Mouse (Mus musculus) kidney, embryonic 16.5 days (tissue): ENCODE results near the gene Nup210. TPM values are rescaled to one million over a fixed set of nuclear protein-coding genes. Genes with fewer than 3 reads are reported as not detected.

Experiments
- ATAC-seq: fragments of 200-750 bp; cut with Nextera tagmentation; 2 replicates; pipeline ENCODE4 v1.8.0; 2017; ENCODE audit warnings: moderate TSS enrichment; ENCODE audit not compliant: low FRiP score, low TSS enrichment
- H3K27ac ChIP-seq: fragments of 300-500 bp; sonication (generic); 2 replicates; pipeline ENCODE4 v1.5.1; 2014; ENCODE audit warnings: low read length
- H3K27me3 ChIP-seq: fragments of 300-500 bp; sonication (generic); 2 replicates; pipeline ENCODE4 v1.6.1; 2014; ENCODE audit warnings: low read length, control low read depth, mixed read lengths; ENCODE audit not compliant: insufficient read depth
- H3K36me3 ChIP-seq: fragments of 300-500 bp; sonication (generic); 2 replicates; pipeline ENCODE4 v1.6.1; 2014; ENCODE audit warnings: low read length, control low read depth, mixed read lengths; ENCODE audit not compliant: insufficient read depth
- H3K4me1 ChIP-seq: fragments of 300-500 bp; sonication (generic); 2 replicates; pipeline ENCODE4 v1.6.1; 2014; ENCODE audit warnings: low read length, control low read depth, mixed read lengths; ENCODE audit not compliant: insufficient read depth
- H3K4me2 ChIP-seq: fragments of 300-500 bp; sonication (generic); replicated peaks from 2 replicates; pipeline ENCODE4 v1.6.1; 2014; ENCODE audit warnings: low read depth, low read length
- H3K4me3 ChIP-seq: fragments of 300-500 bp; sonication (generic); 2 replicates; pipeline ENCODE4 v1.5.1; 2014; ENCODE audit warnings: mild to moderate bottlenecking, low read length
- H3K9ac ChIP-seq: fragments of 300-500 bp; sonication (generic); replicated peaks from 2 replicates; pipeline ENCODE4 v1.6.1; 2014; ENCODE audit warnings: low read length
- H3K9me3 ChIP-seq: fragments of 300-500 bp; sonication (generic); 2 replicates; pipeline ENCODE4 v1.6.1; 2016; ENCODE audit warnings: low read length, control low read depth
- WGBS: fragments of 180-500 bp; shearing (Covaris S2); extraction: QIAGEN DNeasy Blood & Tissue Kit; methylation state at CpG from one replicate; pipeline ENCODE4 v1.1.7; 2014; 5-methylcytosine and 5-hydroxymethylcytosine counted together
- polyA plus RNA-seq: library from polyadenylated mRNA; unstranded; fragments of >200 nt; fragmentation: Nextera tagmentation; extraction: Ambion mirVana; gene quantifications from 2 replicates; pipeline ENCODE4 v1.2.1, GENCODE M21; 2015

Nup210 gene
- polyA plus RNA-seq, 1 experiment from 2014 or later = 26.4 TPM

DNA sequence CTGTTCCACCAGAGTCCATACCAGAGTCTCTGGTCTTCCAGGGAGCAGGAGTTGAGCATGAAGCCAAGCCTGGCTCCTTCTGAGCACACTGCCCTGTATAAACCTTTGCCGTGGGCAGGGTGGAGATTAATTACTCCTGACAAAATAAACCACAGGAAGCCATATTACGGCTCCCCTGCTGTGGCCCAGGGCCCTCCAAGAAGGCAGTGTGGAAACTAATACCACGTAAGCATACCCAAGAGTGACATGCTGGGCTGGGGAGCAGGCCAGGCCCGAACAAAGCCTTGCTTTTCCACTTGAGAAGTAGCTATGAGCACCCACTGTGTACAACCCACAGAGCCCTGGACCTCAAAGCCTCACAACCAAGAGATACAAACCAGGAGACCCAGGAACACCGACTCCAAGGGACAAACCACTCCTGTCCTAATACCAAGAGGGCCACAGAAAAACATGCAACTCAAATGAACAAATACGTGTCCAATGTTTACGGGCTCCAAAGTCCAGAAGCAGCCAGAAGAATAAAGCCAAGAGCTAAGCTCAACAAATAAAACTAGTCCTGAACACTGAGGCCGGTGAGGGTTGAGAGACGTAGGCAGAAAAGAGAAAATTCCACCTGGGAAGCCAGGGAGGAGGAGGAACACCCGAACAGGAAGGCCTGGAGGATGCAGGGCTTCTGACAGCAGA, 24.3 kb downstream of the Nup210 start:
- peaks cover 21% of the 10 kb centered on the region for H3K36me3 ChIP-seq
- peaks cover 6% of the 10 kb centered on the region; the same call in 1 of the 2 replicates for H3K9me3 ChIP-seq
- no peaks in the 10 kb centered on the region for H3K4me1 ChIP-seq
- peak; percentile 39; the same call in 1 of the 2 replicates for ATAC-seq
- no peak overlapping the region for H3K4me3 ChIP-seq
- H3K27me3 ChIP-seq = no peaks in the 10 kb centered on the region
- WGBS = 58% methylated on average over 10 of the region's 10 CpGs
- H3K4me2 ChIP-seq = no peak overlapping the region
- no peak overlapping the region for H3K9ac ChIP-seq
- no peak overlapping the region for H3K27ac ChIP-seq

DNA sequence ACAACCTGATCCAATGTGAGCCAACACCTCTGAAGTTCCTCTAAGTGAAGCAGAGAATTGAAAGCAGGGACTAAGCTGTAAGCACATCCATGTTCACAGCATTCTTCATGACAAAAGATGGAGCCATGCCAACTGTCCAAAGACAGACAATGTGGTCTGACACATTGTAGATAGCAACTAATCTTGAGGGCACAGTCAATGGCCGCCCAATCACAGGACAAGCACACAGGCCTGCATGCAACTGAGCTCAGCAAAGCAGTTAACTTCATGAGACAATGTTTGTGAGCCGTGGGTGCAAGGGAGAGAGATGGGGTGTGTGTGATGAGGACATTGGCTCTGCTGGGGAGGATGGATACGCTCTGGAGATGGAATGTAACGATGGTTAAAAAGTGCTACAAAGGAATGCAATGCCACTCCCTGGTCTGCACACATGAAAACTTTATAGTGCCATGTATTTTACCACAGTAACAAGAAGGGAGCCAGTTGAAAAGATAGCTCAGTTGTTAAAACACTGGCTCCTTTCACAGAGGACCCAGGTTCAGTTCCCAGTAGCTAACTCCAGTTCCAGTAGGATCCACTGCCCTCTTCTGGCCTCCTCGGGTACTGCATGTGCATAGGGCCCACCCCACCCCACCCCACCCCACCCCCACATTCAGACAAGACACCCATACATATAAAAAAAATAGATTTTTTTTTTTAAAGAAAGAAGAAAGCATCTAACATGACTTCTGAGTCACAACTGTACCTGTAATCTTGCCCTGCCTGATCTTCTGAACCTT, 31.3 kb downstream of the Nup210 start:
- H3K27me3 ChIP-seq = no peaks in the 10 kb centered on the region
- H3K4me1 ChIP-seq = no peaks in the 10 kb centered on the region
- H3K36me3 ChIP-seq = peaks cover 10% of the 10 kb centered on the region; the same call in 1 of the 2 replicates
- H3K27ac ChIP-seq = no peak overlapping the region
- H3K4me3 ChIP-seq = no peak overlapping the region
- H3K4me2 ChIP-seq = no peak overlapping the region
- no peak overlapping the region for H3K9ac ChIP-seq
- H3K9me3 ChIP-seq = no peaks in the 10 kb centered on the region
- WGBS = 77% methylated on average over 5 of the region's 5 CpGs
- no peak for ATAC-seq

DNA sequence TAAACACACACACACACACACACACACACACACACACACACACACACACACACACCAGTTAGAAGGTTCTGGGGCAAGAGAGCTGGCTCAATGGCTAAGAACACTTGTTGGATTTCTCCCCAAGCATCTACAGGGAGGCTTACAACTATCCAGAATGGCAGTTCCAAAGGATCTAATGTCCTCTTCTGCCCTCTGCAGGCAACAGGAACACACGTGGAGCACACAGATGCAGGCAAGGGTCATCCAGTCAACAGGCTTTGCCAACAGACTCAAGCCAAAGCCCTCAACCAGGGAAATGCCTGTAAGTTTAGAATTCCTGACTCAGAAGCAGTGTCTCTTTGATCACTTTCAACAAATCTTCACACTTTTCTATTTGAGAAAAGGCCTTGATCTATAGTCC, 36.6 kb downstream of the Nup210 start:
- Histone ChIP-seq H3K9ac (no peak overlapping the region), H3K27me3 (no peaks in the 10 kb centered on the region), H3K4me1 (no peaks in the 10 kb centered on the region), H3K9me3 (no peaks in the 10 kb centered on the region), H3K27ac (no peak overlapping the region), H3K36me3 (peaks cover 10% of the 10 kb centered on the region; the same call in 1 of the 2 replicates), H3K4me3 (no peak overlapping the region), H3K4me2 (no peak overlapping the region)
- WGBS = 30% methylated on average over 1 of the region's 1 CpGs
- ATAC-seq = no peak

DNA sequence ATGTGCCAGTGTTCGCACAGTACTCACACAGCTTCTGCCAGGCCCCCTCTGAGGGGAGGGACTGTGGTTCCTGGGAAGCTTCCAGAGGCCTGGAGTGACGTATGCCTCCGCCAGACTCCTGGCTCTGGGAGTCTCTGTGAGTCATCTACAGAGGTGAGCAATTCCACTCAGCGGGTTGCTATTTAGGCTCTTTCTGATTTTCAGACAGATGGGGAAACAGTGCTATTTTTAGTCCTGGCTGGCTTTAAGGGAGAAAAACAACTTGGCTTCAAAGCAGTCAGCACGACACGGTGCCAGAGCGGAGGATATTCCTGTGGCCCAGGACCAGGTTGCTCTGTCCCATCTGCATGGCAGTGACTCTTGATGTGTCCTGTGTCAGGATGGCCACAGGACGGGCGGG, 40.4 kb downstream of the Nup210 start:
- H3K9ac ChIP-seq = no peak overlapping the region
- no peaks in the 10 kb centered on the region for H3K9me3 ChIP-seq
- no peak for ATAC-seq
- peaks cover 12% of the 10 kb centered on the region; the same call in 1 of the 2 replicates for H3K36me3 ChIP-seq
- WGBS = 71% methylated on average over 9 of the region's 9 CpGs
- H3K4me2 ChIP-seq = no peak overlapping the region
- H3K27ac ChIP-seq = no peak overlapping the region
- H3K4me1 ChIP-seq = no peaks in the 10 kb centered on the region
- no peaks in the 10 kb centered on the region for H3K27me3 ChIP-seq
- no peak overlapping the region for H3K4me3 ChIP-seq

DNA sequence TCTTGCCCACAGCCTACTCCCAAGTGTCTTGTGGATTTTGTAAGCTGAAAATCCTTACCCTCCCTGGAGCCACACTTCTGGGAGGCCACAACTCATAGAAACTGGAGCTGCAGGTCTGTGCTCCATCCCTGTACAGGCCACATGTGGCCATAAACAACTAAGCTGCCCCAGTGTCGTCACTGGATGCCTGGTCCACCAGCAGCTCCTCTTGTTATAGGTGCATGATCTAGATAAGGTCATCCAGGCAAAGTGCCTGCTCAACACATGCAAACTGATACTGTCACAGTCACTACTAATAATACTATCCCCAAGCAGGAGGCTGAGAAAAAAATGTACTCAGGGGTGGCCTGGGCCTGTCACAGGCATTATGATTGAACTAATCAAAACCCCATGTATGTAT, 48.1 kb downstream of the Nup210 start:
- Histone ChIP-seq H3K9me3 (no peaks in the 10 kb centered on the region), H3K27me3 (no peaks in the 10 kb centered on the region), H3K9ac (no peak overlapping the region), H3K4me1 (no peaks in the 10 kb centered on the region), H3K4me3 (no peak overlapping the region), H3K4me2 (no peak overlapping the region), H3K36me3 (peaks cover 5% of the 10 kb centered on the region), H3K27ac (no peak overlapping the region)
- no peak for ATAC-seq
- 44% methylated on average over 1 of the region's 1 CpGs for WGBS

DNA sequence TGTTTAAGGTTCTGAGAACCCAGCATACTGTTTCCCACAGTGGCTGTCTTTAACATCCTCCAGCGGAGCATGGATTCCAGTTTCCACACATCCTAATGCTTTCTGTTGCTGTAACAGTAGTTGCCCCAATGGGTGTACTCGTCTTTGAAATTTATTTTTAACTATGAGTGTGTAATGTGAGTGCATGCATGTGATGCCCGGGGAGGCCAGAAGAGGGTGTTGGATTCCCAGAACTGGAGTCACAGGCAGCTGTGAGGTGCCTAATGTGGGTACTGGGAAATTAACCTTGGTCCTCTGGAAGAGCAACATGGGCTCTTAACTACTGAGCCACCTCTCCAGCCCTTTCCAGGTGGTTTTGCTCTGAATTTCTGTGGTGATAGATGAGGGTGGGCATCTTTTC, 49.6 kb downstream of the Nup210 start:
- Histone ChIP-seq H3K4me2 (no peak overlapping the region), H3K27me3 (no peaks in the 10 kb centered on the region), H3K27ac (no peak overlapping the region), H3K9ac (no peak overlapping the region), H3K9me3 (no peaks in the 10 kb centered on the region), H3K4me3 (no peak overlapping the region), H3K4me1 (no peaks in the 10 kb centered on the region), H3K36me3 (no peaks in the 10 kb centered on the region; the same call in 1 of the 2 replicates)
- 88% methylated on average over 3 of the region's 3 CpGs for WGBS
- no peak for ATAC-seq

DNA sequence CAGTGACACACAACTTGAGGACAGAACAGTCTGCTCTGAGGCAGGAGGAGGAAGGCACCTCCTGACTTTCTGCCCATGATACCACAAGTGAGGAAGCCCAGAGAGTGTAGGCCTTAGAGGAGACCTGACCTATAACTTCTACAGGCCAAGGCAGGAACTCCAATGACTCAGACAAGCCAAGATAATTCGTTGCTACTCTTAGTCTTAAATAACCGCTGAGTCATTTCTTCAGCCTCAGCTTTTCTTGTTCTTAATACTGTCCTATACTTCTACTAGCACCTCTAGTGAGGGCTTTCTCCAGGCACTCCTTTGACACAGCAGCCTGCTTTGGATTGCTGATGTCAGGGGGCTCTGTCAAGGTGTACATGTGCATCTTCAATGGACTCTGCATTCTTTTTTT, 55.3 kb downstream of the Nup210 start:
- H3K27ac ChIP-seq = no peak overlapping the region
- no peak overlapping the region for H3K4me3 ChIP-seq
- no peaks in the 10 kb centered on the region for H3K36me3 ChIP-seq
- no peaks in the 10 kb centered on the region for H3K9me3 ChIP-seq
- WGBS = 82% methylated on average over 2 of the region's 2 CpGs
- no peak overlapping the region for H3K4me2 ChIP-seq
- H3K9ac ChIP-seq = no peak overlapping the region
- no peaks in the 10 kb centered on the region for H3K4me1 ChIP-seq
- ATAC-seq = no peak
- H3K27me3 ChIP-seq = no peaks in the 10 kb centered on the region

DNA sequence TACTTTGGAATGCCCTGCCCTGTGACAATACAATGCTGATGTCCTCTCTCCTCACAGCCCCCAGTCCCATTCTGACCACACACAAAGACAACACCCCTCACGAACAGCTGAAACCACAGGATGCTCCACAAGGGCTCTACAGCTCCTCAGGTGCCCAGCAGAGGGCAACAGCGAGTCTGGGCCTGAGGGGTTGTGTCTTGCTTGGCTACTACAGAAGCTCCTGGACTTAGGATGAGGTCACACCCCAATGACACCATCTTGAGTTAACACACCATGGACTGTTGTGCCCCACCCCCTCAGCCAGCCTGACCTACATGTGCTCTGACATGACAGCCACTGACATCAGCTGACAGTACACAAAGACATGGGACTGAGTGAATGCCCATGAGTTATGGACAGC, 56.9 kb downstream of the Nup210 start:
- 56% methylated on average over 2 of the region's 2 CpGs for WGBS
- ATAC-seq = peak; percentile 35; the same call in 1 of the 2 replicates

DNA sequence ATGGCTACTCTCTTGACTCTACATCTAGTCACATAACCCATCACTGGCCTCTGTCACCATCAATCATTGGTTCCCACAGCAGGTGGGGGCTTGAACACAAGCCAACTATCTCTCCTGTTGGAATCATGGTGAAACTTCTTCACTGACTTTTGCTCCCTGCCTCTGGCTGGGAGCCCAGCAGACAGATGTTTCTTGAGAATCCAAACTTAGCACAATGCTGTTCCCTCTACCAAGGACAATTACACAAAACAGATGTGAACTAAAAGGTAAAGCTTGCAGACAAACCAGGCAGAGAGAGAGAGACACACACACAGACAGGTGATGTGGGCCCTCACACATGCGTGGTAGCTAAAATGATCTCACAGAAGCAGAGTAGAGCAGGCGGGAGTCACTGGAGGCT, 58.6 kb downstream of the Nup210 start:
- WGBS = 80% methylated on average over 2 of the region's 2 CpGs
- Histone ChIP-seq H3K4me1 (no peaks in the 10 kb centered on the region), H3K4me3 (no peak overlapping the region), H3K9ac (no peak overlapping the region), H3K36me3 (0 out of 2 replicates have a peak, but pooled peaks cover 3% of the 10 kb centered on the region), H3K9me3 (no peaks in the 10 kb centered on the region), H3K27me3 (no peaks in the 10 kb centered on the region), H3K4me2 (no peak overlapping the region), H3K27ac (no peak overlapping the region)
- no peak for ATAC-seq

More for the DNA sequence above, 56.9 kb downstream of the Nup210 start:
- Histone ChIP-seq H3K4me2 (no peak overlapping the region), H3K4me3 (no peak overlapping the region), H3K27ac (no peak overlapping the region), H3K4me1 (no peaks in the 10 kb centered on the region), H3K9me3 (no peaks in the 10 kb centered on the region), H3K27me3 (no peaks in the 10 kb centered on the region), H3K36me3 (no peaks in the 10 kb centered on the region), H3K9ac (no peak overlapping the region)

DNA sequence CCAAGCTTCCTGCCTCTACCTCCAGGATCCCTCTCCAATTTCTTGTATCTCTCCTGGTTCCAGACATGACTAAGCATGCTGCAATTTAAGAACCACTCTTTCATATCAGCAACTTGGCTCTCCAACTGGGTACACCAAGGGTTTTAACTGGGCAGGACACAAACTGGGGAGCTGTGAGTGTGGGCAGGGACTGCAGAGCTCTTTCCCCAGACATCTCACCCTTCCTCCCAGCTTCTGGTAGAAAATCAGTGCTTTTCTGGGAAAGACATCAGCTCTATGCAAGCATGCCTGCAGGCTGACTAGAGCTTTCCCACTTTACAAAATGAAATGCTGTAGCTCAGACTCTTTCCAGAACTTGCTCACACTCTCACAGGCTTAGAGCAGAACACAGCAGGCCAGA, 60.3 kb downstream of the Nup210 start:
- 0 out of 2 replicates have a peak, but pooled peaks cover 3% of the 10 kb centered on the region for H3K36me3 ChIP-seq
- no peak overlapping the region for H3K4me2 ChIP-seq
- no peak overlapping the region for H3K27ac ChIP-seq
- no peaks in the 10 kb centered on the region for H3K27me3 ChIP-seq
- H3K4me1 ChIP-seq = no peaks in the 10 kb centered on the region
- no peak for ATAC-seq
- no peaks in the 10 kb centered on the region for H3K9me3 ChIP-seq
- no peak overlapping the region for H3K9ac ChIP-seq
- H3K4me3 ChIP-seq = no peak overlapping the region
